In the genomic region with DNA sequence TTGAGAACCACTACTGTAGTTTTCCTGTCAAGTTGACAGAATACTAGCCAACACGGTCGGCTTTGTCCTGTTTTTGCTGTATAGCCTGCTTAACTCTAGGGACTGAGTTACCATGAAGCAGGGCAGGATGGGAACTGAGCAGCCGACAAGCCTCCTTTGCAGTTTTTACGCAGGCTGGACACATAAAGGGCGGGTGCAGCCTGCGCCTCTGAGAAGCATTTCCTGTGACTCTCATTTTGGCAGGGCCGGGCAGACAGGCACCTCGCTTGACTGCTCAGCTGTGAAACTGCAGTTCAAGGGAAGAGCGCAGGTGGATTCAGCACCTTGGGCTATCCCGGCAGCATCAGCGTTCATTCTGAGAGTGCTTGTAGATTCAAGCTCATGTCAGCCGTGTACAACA, we compare ENCODE assay signal across 8 mouse cellular contexts. TPM values are rescaled to one million over a fixed set of nuclear protein-coding genes. Genes with fewer than 3 reads are reported as not detected.
DNase-seq lines count a peak whose midpoint lies in the region; ATAC-seq and TF ChIP-seq lines count a peak whose summit lies in the region.

No protein-coding gene starts in this region.

- intact Hi-C loops in gastrocnemius, postnatal 36 days (cut with DNase I), result no loop called here
- intact Hi-C loops in left cerebral cortex, adult 2 months (cut with DNase I), result no loop called here

- no peak overlapping the region for H3K9ac ChIP-seq in neural tube, embryonic 13.5 days
- no peak overlapping the region for H3K9ac ChIP-seq in neural tube, embryonic 15.5 days (replicated peaks)

- H3K27me3 ChIP-seq in neural tube, embryonic 13.5 days, result no peaks in the 10 kb centered on the region
- no peaks in the 10 kb centered on the region for H3K27me3 ChIP-seq in neural tube, embryonic 15.5 days (replicated peaks)
- no peaks in the 10 kb centered on the region for H3K27me3 ChIP-seq in embryonic facial prominence, embryonic 10.5 days (replicated peaks; ENCODE audit: low read depth, poor library complexity, severe bottlenecking)
- H3K27me3 ChIP-seq in splenic B cell, adult 2 months (ENCODE audit: control insufficient read depth, insufficient read depth, low read length, poor library complexity, severe bottlenecking), result no peaks in the 10 kb centered on the region

- no peak overlapping the region for H3K4me3 ChIP-seq in neural tube, embryonic 13.5 days
- no peak overlapping the region for H3K4me3 ChIP-seq in neural tube, embryonic 15.5 days (replicated peaks)
- no peak overlapping the region for H3K4me3 ChIP-seq in embryonic facial prominence, embryonic 10.5 days
- H3K4me3 ChIP-seq in left cerebral cortex, adult 2 months, result no peak overlapping the region

- no peaks in the 10 kb centered on the region for H3K9me3 ChIP-seq in neural tube, embryonic 13.5 days
- H3K9me3 ChIP-seq in neural tube, embryonic 15.5 days (replicated peaks), result no peaks in the 10 kb centered on the region
- H3K9me3 ChIP-seq in embryonic facial prominence, embryonic 10.5 days, result no peaks in the 10 kb centered on the region

- peaks cover 8% of the 10 kb centered on the region; the same call in 1 of the 2 replicates for H3K4me1 ChIP-seq in neural tube, embryonic 13.5 days (replicated peaks)
- no peaks in the 10 kb centered on the region for H3K4me1 ChIP-seq in neural tube, embryonic 15.5 days
- peaks cover 20% of the 10 kb centered on the region for H3K4me1 ChIP-seq in embryonic facial prominence, embryonic 10.5 days

- no peaks in the 10 kb centered on the region for H3K36me3 ChIP-seq in neural tube, embryonic 13.5 days
- H3K36me3 ChIP-seq in neural tube, embryonic 15.5 days, result no peaks in the 10 kb centered on the region
- H3K36me3 ChIP-seq in embryonic facial prominence, embryonic 10.5 days (replicated peaks), result no peaks in the 10 kb centered on the region
- H3K36me3 ChIP-seq in splenic B cell, adult 2 months (ENCODE audit: control insufficient read depth, insufficient read depth, low read length, poor library complexity, severe bottlenecking), result no peaks in the 10 kb centered on the region

- 0 out of 2 replicates have a peak, but pooled peaks have one; percentile 34 for ATAC-seq in neural tube, embryonic 13.5 days (ENCODE audit: low read depth)
- ATAC-seq in neural tube, embryonic 15.5 days (ENCODE audit: low FRiP score), result no peak

- no peak for TF ChIP-seq CTCF in left cerebral cortex, adult 2 months (IDR thresholded peaks at IDR 0.05)

- 65% methylated on average over 12 of the region's 12 CpGs for WGBS in neural tube, embryonic 13.5 days
- WGBS in neural tube, embryonic 15.5 days, result 54% methylated on average over 12 of the region's 12 CpGs
- WGBS in embryonic facial prominence, embryonic 10.5 days, result 56% methylated on average over 12 of the region's 12 CpGs

- H3K4me2 ChIP-seq in neural tube, embryonic 13.5 days, result no peak overlapping the region
- H3K4me2 ChIP-seq in neural tube, embryonic 15.5 days, result no peak overlapping the region

- DNase-seq in embryonic facial prominence, embryonic 10.5 days (ENCODE audit: low spot score), result no peak
- peak; percentile 90 to 92 for DNase-seq in kidney, postnatal 36 days
- peak; percentile 91 for DNase-seq in splenic B cell, adult 2 months (ENCODE audit: low read depth, low spot score)
- DNase-seq in right cerebral cortex, postnatal 14 days, result no peak
- DNase-seq in gastrocnemius, postnatal 36 days, result no peak
- DNase-seq in left cerebral cortex, adult 2 months (ENCODE audit: extremely low spot score in 1 of 2, low spot score in 2 of 2), result no peak

- 0 out of 2 replicates have a peak overlapping the region, but pooled peaks have one; percentile 19 for H3K27ac ChIP-seq in neural tube, embryonic 13.5 days (replicated peaks)
- H3K27ac ChIP-seq in neural tube, embryonic 15.5 days (replicated peaks), result no peak overlapping the region
- H3K27ac ChIP-seq in embryonic facial prominence, embryonic 10.5 days (replicated peaks), result peak overlapping the region; percentile 48; the same call in 1 of the 2 replicates
- H3K27ac ChIP-seq in left cerebral cortex, adult 2 months, result no peak overlapping the region; the same call in 1 of the 2 replicates

RNA-seq across cellular contexts. Expression of a gene that starts 35.9 kb away (rescaled TPM):
- 14.6 and 18.7 TPM in 2 replicates for polyA plus RNA-seq in neural tube, embryonic 13.5 days (2015; fragmentation: Nextera tagmentation; extraction: Ambion mirVana)
- polyA plus RNA-seq in neural tube, embryonic 15.5 days (2015; fragmentation: Nextera tagmentation; extraction: Ambion mirVana), result 11.0 and 19.4 TPM in 2 replicates
- 21.3 and 24.7 TPM in 2 replicates for polyA plus RNA-seq in embryonic facial prominence, embryonic 10.5 days (2016; fragmentation: Nextera tagmentation; extraction: Ambion mirVana)
- total RNA-seq in gastrocnemius, postnatal 36 days (2021), result 10 to 100 TPM; 29.6 to 35.6 TPM
- total RNA-seq in left cerebral cortex, adult 2 months (2021), result 10 to 100 TPM; 41.5 to 44.8 TPM

Comparison
In these comparisons a context has a peak if more than half of its experiments do, and no peak if none do; other contexts are left out.
1. H3K27ac ChIP-seq: peak in neural tube, embryonic 13.5 days (single experiment) and embryonic facial prominence, embryonic 10.5 days (single experiment); none in neural tube, embryonic 15.5 days (single experiment) and left cerebral cortex, adult 2 months (single experiment).
2. DNase-seq: peak in kidney, postnatal 36 days (2 of 2) and splenic B cell, adult 2 months (single experiment); none in embryonic facial prominence, embryonic 10.5 days (single experiment), right cerebral cortex, postnatal 14 days (single experiment), gastrocnemius, postnatal 36 days (0 of 2) and left cerebral cortex, adult 2 months (0 of 2).